Mouse (Mus musculus): ENCODE measurements at regions not wholly inside any gene's neighbourhood (a gene's known extent, or its start where the extent isn't known, plus 50 kb on each side); places are given as distances from the start of the nearest gene placed in this dataset.

DNA sequence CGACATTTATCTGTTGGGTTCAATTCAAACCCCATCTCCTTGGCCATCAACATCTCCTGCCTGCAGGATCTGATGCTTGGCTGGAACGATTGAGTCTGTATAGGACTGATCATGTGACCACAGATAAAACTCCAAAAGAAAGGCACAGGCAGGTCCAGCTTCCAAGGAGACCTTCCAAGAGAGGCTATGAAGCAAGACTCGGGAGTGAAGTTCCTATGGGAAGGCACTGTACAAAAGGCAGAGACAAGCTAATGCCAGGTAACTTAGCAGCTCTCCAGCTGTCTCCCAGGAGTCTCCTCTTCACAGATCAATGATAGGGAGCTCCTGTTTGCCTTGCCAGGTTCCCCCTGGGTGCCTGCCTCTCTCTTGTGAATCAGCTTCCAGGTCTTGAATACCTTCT lies 528.2 kb upstream of the Adamts16 start:
- intact Hi-C loops (cut with DNase I): no loop called here
- DNase-seq: no peak

DNA sequence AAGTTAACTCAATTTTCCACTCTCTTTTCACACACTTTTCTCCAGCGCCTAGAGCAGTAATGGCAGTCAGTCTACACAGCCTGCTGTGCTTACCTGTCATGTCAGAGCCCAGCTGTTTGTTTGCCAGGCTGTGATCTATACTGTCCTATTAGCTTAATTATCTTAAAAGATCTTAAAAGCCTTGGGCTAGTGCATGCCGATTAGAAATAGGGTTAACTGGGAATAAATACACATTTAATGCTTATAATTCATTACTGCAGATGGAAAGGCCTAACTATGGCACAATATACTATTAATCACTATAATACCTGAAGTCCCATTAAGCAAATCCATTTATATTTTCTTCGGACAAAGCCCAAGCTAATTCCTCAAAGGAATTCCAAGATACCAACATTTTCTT lies 523.6 kb upstream of the Adamts16 start:
- DNase-seq: no peak
- intact Hi-C loops (cut with DNase I): no loop called here

DNA sequence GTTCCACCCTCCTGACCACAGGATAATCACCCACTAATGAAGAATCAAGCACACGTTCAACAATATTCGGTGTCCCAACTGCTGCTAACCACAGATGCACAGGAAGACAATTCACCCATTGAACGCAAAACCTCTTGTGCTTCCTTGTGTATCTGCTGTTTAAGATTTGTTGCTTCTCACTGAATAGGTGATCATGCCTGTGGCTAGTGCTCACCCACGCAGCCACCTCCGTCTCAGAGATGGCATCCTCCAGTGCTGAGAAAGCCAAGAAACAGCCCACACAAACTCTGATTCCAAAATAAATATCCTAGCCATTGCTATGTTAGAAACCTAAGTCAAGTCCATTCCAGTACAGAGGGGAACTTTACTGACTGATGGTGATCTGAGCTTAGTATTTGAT lies 520.7 kb upstream of the Adamts16 start:
- DNase-seq: no peak
- intact Hi-C loops (cut with DNase I): no loop called here

DNA sequence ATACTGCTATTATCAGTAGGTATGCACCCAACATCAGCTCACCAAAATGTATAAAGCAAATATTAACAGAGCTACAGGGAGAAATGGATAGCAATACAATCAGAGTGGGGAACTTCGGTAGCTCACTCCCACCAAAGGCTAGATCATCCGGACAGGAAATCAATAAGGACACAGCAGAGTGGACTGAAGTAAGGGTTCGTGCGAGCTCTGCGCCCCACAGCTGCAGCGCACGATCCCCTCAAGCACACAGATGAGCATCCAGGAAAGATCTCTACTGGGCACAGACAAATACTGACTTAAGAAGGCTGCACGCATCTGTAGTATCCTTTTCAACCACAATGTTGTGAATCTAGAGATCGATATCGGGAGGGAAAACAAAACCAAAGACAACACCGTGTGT lies 517.5 kb upstream of the Adamts16 start:
- intact Hi-C loops (cut with DNase I): no loop called here
- DNase-seq: no peak

DNA sequence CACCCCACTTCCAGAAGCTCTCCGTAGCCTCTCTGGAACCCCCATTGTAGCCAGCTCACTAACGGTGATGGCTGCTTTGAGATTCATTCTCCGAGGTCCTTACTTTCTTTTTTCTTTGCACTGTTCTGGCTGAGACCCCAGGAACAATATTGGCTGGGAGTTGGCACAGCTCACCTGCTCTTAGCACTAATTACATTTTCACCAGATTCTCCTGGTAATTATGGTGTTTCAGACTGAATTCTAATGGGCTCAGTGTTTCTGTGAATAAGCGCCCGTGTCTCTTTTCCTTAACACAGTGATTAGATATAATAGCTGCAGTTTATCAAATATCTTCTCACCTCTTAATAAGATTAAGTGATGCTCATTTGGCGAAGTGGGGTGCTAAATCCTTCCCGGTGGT lies 509.2 kb upstream of the Adamts16 start:
- intact Hi-C loops (cut with DNase I): no loop called here
- DNase-seq: no peak

DNA sequence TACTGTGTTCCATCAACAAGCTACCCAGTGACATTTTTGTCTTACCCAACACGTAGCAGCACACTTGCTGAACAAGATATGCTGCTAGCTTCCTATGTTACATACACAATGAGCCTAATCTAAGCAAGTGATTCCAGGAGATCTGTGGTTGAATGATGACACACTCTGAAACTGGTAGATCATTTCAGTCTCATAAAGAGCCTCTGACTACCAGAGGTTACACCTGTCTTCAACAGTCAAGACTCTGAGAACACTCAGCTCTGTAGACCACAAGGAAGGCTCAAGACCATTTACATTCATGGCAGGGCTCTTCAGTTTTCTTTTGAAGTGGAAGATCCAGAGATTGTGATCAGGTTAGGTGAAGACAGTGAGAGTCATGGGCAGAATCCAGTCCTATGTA lies 501.3 kb upstream of the Adamts16 start:
- no peak for DNase-seq
- intact Hi-C loops (cut with DNase I): no loop called here

DNA sequence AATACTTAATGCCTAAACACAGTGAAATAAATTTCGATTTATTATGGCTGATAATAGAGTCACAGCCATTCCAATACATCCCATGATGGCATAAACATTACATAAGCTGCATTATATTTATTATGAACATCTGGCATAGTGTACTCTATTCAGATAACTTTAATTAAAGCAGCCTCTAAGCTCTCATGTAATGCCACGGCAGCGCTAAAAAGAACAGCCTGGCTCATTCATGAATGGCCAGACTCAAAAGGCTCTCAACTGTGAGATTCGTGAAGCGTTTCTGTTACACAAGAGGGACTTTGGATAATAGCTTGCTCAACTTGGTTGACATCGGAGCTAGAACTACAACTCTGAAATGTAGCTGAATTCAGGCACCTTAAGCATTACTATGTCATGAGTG lies 497.1 kb upstream of the Adamts16 start:
- intact Hi-C loops (cut with DNase I): no loop called here
- no peak for DNase-seq

DNA sequence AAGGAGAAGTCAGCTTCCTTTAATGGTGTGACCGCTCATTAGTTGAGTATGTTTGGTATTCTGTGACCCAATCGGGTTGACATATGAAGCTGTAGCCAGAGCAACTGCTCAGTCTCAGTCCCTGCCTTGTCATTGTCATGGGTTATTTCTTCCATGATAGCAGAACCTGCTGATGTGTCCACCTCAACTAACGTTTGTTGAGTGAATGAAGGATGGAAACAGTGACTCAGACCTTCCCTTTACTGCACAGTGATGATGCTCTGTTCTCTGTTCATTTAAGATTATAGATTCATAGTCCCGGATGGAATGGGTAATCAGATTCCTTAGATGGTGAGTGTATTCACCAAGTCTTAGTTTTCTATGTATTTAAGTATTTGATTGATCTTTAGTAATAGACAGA lies 493.3 kb upstream of the Adamts16 start:
- intact Hi-C loops (cut with DNase I): no loop called here
- DNase-seq: no peak

DNA sequence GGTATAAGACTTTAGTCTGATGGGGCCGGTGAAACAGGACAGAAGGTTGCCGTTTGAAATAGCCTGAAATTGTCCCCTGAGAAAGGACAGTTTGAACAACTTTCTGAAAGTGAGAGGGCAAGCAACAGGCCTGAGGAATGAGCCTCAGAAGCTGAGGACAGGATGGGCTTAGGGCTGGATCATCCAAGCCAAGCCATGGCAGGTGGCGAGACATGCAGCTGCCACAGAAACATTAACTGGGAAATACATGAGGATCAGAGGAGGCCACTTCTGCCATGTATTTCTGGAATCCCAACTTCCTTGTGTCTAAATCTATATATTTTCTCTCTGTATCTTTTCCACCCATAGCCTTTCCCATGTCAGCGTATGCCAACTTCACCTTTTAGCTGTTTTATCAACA lies 491.5 kb upstream of the Adamts16 start:
- DNase-seq: no peak
- intact Hi-C loops (cut with DNase I): no loop called here

DNA sequence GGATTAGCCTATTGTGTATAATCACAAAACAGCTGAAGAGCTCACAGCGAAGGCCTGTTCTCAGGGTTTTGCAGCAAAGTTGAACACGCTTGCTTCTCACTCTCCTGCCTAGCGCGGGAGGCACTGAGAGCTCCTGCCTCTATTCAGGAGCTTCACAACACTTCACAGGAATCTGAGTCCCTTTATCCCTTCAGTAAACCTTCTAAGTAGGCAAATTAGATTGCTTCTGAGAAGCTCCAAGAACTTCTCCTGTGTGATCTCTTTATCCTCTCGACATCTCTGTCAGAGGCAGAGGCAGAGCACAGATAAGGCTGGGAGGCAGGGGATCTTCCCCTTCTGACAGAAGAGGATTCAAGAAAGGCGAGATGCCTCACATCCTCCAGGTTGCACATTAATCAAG lies 488.7 kb upstream of the Adamts16 start:
- no peak for DNase-seq
- intact Hi-C loops (cut with DNase I): no loop called here

DNA sequence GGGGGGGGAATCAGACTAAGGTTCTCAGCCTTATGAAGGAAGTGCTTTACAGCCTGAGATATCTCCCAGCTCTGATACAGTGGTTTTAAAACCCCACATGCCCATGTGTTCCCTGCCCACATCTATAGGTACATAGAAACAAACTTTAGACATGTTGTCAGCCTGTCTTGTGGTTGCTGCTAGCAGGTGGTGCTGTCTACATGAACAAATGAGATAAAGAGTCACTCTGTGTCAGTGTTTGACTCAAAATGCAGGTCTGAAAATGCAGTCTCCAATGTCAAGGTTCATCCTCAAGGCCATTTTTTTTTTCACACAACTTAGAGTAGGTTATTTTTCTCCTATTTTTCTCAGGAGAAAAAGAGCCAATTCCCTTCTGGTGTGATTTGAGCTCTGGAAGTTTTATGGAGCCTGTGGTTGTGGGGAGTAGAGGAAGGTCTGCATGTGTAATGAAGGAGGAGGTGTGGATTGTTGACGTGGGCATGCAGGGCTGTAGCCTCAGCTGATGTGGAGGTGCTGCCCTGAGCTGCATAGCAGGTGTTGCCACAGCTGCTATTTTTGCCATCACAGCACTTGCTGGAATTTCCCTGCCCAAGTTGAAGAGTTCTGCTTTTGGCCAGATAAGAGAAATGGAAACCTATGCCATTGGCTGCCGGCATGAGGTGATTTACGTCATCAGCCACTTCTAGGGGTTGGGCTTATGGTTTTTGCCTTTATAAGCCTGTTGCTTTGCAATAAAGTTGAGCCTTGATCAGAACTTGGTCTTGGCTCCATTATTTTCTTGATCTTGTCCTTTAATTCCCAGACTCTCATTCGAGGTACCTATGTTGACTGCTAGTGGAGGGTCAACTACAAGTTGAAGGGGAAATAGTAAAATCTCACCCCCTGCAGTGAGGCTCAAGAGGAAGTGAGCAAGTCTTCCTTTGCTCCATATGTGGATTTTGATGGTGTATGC lies 486.5 kb upstream of the Adamts16 start:
- intact Hi-C loops (cut with DNase I): no loop called here
- peak in 1 of 2 experiments; percentile 4 for DNase-seq

DNA sequence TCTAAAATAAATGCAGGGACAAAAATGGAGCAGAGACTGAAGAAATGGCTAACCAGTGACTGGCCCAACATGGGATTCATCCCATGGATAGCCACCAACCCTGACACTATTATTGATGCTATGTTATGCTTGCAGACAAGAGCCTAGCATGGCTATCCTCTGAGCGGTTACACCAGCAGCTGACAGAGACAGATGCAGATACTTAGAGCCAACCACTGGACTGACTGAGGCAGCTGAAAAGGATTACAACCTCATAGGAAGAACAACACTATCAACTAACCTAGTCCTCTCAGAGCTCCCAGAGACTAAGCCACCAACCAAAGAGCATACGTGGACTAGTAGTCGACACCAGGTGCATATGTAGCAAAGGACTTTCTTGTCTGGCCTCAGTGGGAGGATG lies 478.9 kb upstream of the Adamts16 start:
- intact Hi-C loops (cut with DNase I): no loop called here
- no peak for DNase-seq

DNA sequence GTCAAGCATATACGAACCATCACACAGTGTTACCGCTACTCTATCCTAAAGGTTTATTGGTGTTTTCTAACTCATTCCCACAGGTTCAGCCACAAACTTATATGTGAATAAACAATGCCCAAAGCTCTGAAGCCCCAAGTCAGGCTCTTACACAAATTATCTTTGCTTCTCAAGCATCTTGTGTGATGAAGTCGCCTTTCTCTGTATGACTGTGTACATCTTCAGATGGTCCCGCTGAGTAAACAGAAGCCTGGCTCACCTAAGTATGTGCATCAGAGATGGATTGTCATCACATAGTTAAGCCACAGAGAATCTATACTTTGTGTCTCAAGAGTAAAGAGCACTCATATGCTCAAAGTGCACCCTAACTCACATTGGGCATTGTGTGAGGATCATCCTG lies 462.3 kb upstream of the Adamts16 start:
- intact Hi-C loops (cut with DNase I): no loop called here
- no peak for DNase-seq

DNA sequence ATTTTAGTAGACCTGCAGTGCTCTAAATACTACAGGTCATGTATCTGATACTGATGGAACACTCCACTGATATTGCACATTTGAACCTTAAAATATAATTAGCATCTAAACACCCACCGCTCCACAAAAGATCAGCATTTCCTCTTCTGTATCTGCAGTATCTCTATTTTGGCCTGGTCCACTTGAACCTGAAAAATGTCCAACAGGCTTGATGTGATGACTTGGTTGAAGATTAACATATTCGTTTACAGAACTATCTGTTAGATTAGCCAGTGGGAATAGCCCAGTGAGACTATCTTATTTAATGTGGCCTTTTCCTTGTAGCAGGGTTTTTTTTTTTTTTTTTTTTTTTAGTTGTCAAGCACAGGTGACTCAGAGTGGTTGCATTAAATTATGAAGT lies 434.4 kb upstream of the Adamts16 start:
- no peak for DNase-seq
- intact Hi-C loops (cut with DNase I): no loop called here

DNA sequence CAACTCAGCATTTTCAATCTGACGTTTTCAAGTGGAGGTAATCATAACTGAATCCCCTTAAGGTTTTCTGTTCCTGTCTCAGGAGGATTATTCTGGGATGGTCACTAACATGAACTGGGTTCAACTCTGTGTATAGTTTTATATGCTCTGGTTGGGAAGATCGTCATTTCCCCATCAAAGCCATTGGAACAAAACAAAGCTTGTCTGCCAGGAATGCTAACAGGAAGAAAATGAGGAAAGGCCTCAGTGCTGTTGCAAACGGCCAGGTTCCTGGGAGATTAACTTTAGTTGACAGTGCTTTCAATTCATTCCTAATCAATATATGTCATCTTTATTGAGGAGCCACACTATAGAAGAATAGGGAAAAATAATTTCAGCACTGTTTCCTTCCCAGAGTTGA lies 432.5 kb upstream of the Adamts16 start:
- DNase-seq: no peak
- intact Hi-C loops (cut with DNase I): no loop called here

DNA sequence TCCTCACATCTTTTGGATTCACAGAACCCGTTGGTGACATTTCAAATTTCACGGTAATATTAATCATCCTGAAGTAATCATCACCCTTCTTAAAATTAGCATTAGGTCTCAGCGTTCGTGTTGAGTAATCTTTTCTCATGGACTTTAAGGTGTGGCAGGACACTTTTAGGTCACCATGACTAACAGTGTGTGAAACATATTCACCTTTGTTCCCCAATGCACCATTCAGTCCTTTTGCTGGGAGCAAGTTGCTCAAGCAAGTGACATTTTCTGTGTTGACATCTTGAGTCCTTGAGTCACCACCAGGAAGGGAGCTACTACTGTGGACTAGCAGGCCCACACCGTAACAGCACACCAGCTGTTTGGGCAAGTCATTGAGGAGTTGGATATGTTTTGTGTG lies 431.9 kb upstream of the Adamts16 start:
- DNase-seq: no peak
- intact Hi-C loops (cut with DNase I): no loop called here

DNA sequence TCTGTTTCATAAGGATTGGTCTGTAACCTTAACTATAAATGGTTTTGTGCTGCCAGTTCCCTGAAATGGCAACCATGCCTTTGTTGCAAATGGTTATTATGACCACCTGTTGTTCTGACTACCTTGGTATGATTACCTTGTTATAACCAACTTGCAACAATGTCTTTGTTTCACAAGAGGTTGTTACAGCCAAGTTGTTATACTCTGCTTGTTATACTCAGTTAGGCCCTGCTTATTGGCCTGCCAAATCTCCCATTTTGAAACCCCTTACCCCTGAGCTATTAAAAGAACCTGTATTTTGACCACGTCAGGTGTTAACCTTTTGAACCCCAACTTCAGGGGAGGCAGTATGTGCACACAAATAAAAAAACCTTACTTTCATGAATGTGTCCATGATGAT lies 431.5 kb upstream of the Adamts16 start:
- intact Hi-C loops (cut with DNase I): no loop called here
- DNase-seq: no peak

DNA sequence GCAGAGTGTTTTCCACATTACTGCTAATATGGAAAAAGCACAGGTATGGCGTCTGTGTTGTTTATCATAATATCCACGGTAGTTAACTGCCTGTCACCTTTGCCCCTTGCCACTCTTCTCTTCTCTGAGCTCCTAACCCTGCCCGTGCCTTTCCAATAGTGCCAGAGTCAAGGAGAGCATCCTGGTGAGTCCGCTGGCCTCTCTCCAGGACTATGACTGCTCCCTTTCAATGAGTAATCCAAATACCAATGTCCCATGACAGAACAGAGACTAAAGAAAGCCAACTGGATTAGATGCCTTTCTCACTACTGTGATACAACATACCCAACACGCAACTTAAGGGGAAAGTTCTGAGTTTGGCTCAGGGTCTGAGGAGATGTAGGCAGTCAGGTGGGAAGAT lies 430.8 kb upstream of the Adamts16 start:
- intact Hi-C loops (cut with DNase I): no loop called here
- no peak for DNase-seq

DNA sequence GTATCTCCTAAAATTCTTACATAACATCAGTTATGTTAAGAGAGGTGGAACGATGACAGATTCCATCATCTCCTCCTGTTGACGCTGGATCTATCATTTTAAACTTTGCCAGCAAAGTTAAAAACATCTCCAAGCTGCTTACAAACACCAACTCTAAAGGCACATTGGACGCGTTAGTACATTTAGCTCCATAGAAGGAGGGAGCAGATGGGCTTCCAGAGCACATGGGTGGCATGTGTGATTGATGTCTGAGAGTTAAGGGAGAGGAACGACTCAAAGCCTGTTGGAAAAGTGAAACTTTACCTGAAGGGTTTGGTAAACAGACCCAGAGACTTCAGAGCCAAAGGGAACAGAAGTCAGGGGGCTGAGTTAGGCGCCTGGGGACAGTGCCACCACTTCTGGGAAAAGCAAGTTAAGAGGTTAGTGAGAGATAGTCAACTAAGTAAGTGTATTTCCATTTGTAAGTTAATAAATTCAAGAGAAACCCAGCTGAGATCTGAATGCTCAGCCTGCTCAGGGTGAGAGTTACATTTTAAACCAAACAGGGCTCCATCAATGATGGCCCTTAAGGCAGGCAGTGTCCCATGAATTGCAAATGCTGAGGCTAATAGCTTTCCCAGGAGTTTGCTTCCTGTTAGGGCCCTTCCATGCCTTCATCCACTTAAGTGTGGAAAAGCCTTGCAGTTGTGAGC lies 430.3 kb upstream of the Adamts16 start:
- intact Hi-C loops (cut with DNase I): no loop called here
- no peak for DNase-seq

DNA sequence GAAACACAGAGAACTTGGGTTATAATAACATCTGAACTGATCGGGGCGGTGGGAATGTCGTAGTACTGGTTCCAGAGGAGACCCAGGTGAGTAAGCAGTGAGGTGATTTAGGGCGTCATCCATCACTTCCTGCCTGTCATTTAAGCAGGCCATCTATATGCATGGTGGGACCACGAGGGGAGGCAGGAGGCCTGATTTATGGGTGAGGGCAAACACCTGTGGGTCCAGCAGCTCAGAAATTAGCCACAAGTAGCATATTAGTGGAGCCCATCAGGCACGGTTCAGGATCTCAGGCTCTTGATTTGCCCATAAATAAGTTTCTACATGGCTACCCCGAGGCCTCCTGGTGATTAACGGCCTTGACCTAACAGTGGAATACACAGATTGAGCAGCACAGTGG lies 428.8 kb upstream of the Adamts16 start:
- intact Hi-C loops (cut with DNase I): no loop called here

DNA sequence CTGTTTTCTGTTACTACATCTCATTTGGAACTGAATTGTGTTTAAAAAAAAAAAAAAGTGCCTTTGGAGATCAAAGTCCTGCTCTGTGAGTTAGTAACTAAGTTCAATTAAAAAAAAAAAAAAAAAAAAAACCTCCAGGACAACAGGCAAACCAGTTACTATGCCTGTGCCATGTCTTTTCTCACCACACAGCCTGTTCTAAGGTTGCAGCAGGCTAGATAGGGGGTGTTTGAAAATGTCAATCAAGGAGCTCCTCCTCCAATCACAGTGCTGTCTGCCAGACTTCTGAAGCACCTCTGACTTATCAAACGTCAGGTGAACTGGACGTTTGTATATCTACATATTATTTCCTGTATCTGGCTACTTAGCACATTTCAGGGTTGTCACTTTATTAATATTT lies 427.9 kb upstream of the Adamts16 start:
- DNase-seq: no peak
- intact Hi-C loops (cut with DNase I): no loop called here

More for the DNA sequence above, 428.8 kb upstream of the Adamts16 start:
- DNase-seq: no peak

DNA sequence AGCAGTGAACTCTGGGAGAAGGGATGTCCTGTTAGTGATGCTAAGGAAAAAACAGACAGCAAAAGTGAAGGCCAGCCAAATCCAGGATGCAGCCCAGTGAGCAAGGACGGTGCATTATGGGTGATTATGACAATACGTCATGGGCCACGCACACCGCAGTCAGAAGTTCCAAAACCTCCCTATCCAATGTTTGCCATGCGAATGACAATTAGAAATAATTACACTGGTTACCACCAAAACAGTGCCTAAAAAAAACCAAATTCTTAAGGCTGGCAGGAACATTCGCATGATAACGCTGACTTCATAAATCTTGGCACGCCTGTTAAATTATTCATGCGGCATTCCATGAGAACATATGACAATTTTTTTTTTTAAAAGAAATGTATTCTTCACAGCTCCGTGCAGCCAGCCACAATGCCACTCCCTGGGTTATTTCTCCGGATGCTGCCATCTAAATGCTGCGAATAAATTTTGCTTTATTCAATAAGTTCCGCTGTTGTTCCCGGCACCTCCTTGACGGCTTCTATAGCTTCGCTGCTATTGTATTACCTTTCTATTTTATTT lies 421.8 kb upstream of the Adamts16 start:
- no peak for DNase-seq
- intact Hi-C loops (cut with DNase I): no loop called here

All from heart, postnatal 10 days (tissue).